Mouse (Mus musculus): Measurements from ENCODE around the gene Chd4.

DNA sequence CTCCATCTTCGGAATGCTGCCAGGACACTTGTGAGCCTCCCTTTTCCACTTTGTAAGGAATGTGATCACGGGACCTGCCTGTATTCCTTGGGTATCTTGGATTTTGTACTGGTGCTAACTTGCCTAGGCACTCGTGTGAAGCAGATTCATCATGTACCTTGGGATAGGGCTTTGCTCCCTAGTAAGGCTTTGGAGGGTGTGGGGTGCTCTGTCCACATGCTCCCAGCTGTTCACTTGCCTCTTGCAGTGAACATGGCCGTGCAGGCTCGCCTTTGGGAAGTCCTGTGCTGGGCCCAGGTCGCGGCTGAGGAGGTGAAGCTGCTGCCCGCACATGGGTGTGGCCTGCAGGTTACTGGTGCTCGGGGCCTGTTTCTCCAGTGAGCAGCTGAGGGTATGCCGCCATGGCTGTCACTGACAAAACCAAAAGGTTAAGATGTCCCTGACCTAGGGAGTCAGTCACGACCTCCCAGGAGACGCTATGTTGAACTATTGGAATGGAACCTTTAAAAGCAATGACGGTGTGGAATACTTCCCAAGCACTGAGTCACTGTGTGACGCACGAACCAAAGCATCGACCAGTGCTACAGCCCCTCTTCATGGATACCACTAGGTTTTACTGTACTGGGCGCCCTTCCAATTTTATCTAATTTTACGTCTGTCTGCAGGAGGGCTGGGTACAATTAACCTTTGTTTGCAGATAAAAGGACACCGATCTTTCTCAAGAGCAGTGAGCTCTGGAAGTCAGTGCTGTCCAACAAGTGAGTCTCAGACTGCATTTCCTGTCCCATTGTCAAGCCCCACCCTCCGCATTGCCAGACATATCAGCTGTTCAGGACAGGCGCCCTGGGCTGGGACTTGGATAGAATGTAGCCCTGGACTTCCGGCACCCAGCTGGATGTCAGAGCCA lies 65.3 kb downstream of the Chd4 start:
- TF ChIP-seq CTCF (IDR thresholded peaks at IDR 0.05; ENCODE audit: low read depth, low read length) (no peak), POLR2A (IDR thresholded peaks at IDR 0.05; ENCODE audit: borderline replicate concordance, low read depth, low read length) (no peak)

Measured in bone marrow macrophage, adult 2 months (primary cell).